ENCODE assay signal across 8 mouse cellular contexts in the genomic region with DNA sequence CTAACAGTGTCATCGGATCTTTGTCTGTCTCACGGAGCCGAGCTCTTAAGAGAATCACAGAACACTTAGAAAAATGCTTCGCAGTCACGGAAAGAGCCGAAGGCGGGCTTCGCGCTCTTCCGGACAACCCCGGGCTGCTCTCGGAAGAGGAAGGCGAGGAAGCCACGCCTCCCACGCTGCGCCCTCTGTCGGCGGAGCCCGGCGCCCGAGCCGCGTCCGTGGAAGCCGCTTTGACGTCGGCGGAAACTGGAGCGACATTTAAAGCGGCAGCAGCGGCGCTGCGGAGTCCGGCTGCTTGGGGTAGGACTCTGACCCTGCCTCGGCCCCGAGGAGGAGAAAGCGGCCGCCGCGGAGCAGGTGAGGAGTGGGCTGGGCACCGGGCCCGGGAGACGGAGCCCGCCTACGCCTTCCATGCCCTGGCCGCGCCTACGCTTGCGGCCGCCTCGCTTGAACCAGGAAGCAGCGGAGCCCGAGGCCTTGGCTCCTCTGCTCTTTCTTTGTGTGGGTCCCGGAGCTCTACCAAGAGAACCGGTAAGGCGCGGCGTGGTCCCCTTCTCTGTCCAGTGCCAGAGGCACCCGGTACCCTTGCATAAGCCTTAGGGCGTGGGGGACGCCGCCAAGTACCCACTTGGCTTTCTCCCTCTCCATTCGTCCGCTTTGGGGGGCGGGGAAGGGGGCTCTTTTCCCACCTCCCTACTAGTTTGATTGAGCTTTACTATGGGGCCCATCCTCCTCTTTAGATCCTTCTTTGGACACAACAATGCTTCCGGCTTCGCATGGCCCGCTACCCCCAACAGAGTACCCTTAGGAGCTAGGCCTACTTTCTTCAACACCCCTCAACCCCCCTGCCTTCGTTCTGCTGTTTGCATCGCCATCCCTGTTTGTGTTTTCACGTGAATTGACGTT. TPM values are rescaled to one million over a fixed set of nuclear protein-coding genes. Genes with fewer than 3 reads are reported as not detected.
DNase-seq lines count a peak whose midpoint lies in the region; ATAC-seq and TF ChIP-seq lines count a peak whose summit lies in the region.

TSS of gene Zbtb33 (plus strand) at position 242 of the 906 bp plus-strand sequence.

- peak; percentile 97 for ATAC-seq in intestine, postnatal 0 days

- peak; percentile 93 for DNase-seq in adrenal gland, postnatal 10 days
- peak; percentile 86 for DNase-seq in embryo, embryonic 9.5 days (ENCODE audit: extremely low spot score)
- peak; percentile 78 to 85 for DNase-seq in gastrocnemius, postnatal 4 days (ENCODE audit: low spot score in 2 of 2)
- peak; percentile 85 to 86 for DNase-seq in left cerebral cortex, postnatal 36 days (ENCODE audit: low spot score in 2 of 2)
- DNase-seq in midbrain, embryonic 10.5 days (ENCODE audit: low spot score): peak; percentile 86
- peak; percentile 78 to 81 for DNase-seq in right cerebral cortex, postnatal 36 days (ENCODE audit: low spot score in 2 of 2)
- peak; percentile 79 to 89 for DNase-seq in urinary bladder, postnatal 4 days (ENCODE audit: low spot score in 2 of 2)

- H3K27me3 ChIP-seq in intestine, postnatal 0 days (replicated peaks; ENCODE audit: control insufficient read depth, insufficient read depth, low read length): no peaks in the 10 kb centered on the region
- H3K27me3 ChIP-seq in midbrain, embryonic 10.5 days (ENCODE audit: low read depth, poor library complexity, severe bottlenecking): no peaks in the 10 kb centered on the region

- intact Hi-C loops in left cerebral cortex, postnatal 36 days (cut with DNase I): loop anchor here (5.0 kb wide), 1 partner anchor 47 kb away; no protein-coding TSS in a partner anchor

- H3K4me3 ChIP-seq in intestine, postnatal 0 days (ENCODE audit: low read depth, low read length): peak within 1 kb of the TSS; percentile 63
- H3K4me3 ChIP-seq in midbrain, embryonic 10.5 days: peak within 1 kb of the TSS; percentile 70

- H3K4me1 ChIP-seq in intestine, postnatal 0 days (replicated peaks; ENCODE audit: control insufficient read depth, insufficient read depth, low read length): no peaks in the 10 kb centered on the region
- peaks cover 12% of the 10 kb centered on the region for H3K4me1 ChIP-seq in midbrain, embryonic 10.5 days

- H3K4me2 ChIP-seq in intestine, postnatal 0 days (replicated peaks; ENCODE audit: low read depth): peak within 1 kb of the TSS; percentile 61

- peak within 1 kb of the TSS; percentile 79 for H3K9ac ChIP-seq in intestine, postnatal 0 days (ENCODE audit: low read depth, low read length)

- peak; percentile 90 for TF ChIP-seq CTCF in intestine, postnatal 0 days (IDR thresholded peaks at IDR 0.05; ENCODE audit: low read depth)

- 19% methylated on average over 66 of the region's 72 CpGs for WGBS in intestine, postnatal 0 days
- 21% methylated on average over 67 of the region's 72 CpGs for WGBS in midbrain, embryonic 10.5 days

- H3K9me3 ChIP-seq in intestine, postnatal 0 days (ENCODE audit: control insufficient read depth): no peaks in the 10 kb centered on the region
- H3K9me3 ChIP-seq in midbrain, embryonic 10.5 days (replicated peaks): no peaks in the 10 kb centered on the region

- H3K27ac ChIP-seq in intestine, postnatal 0 days (ENCODE audit: low read depth, low read length): peak within 1 kb of the TSS; percentile 89
- peak within 1 kb of the TSS; percentile 92 for H3K27ac ChIP-seq in midbrain, embryonic 10.5 days (replicated peaks)

- H3K36me3 ChIP-seq in intestine, postnatal 0 days (ENCODE audit: control insufficient read depth, insufficient read depth): no peaks in the 10 kb centered on the region
- peaks cover 19% of the 10 kb centered on the region for H3K36me3 ChIP-seq in midbrain, embryonic 10.5 days

RNA-seq across cellular contexts. Expression of gene Zbtb33, which starts in this region (rescaled TPM):
- total RNA-seq in adrenal gland, postnatal 10 days (2021): 10 to 100 TPM; 23.7 to 25.9 TPM
- total RNA-seq in gastrocnemius, postnatal 4 days (2021): 10 to 100 TPM; 11.6 to 12.7 TPM
- 2.7 and 2.8 TPM in 2 replicates for polyA plus RNA-seq in intestine, postnatal 0 days (2015; fragmentation: Nextera tagmentation; extraction: Ambion mirVana)
- 10 to 100 TPM; 21.3 to 25.2 TPM for total RNA-seq in left cerebral cortex, postnatal 36 days (2021)
- 2.7 and 3.8 TPM in 2 replicates for polyA plus RNA-seq in midbrain, embryonic 10.5 days (2016; fragmentation: Nextera tagmentation; extraction: Ambion mirVana)

Comparison
In these comparisons a context has a peak if more than half of its experiments do, and no peak if none do; other contexts are left out.
1. Peak in every context shown above with its lines: DNase-seq, ATAC-seq, H3K4me3 ChIP-seq and H3K27ac ChIP-seq.